Mouse (Mus musculus) heart, embryonic 12.5 days (tissue): ENCODE measurements around the gene Mpped2. TPM values are rescaled to one million over a fixed set of nuclear protein-coding genes. Genes with fewer than 3 reads are reported as not detected.

ENCODE experiments used
- ATAC-seq: fragments of 200-750 bp; cut with Nextera tagmentation; 2 replicates; pipeline ENCODE4 v1.8.0; 2017; ENCODE audit warnings: moderate TSS enrichment, moderate library complexity; ENCODE audit not compliant: insufficient number of reproducible peaks, low FRiP score
- H3K27ac ChIP-seq: fragments of 300-500 bp; sonication (generic); 2 replicates; pipeline ENCODE4 v1.5.1; 2016; ENCODE audit warnings: mild to moderate bottlenecking, moderate library complexity; ENCODE audit not compliant: poor library complexity, severe bottlenecking
- H3K27me3 ChIP-seq: fragments of 300-500 bp; sonication (generic); replicated peaks from 2 replicates; pipeline ENCODE4 v1.6.1; 2016; ENCODE audit warnings: mild to moderate bottlenecking, moderate library complexity
- H3K36me3 ChIP-seq: fragments of 300-500 bp; sonication (generic); 2 replicates; pipeline ENCODE4 v1.6.1; 2016; ENCODE audit warnings: mild to moderate bottlenecking, moderate library complexity
- H3K4me1 ChIP-seq: fragments of 300-500 bp; sonication (generic); replicated peaks from 2 replicates; pipeline ENCODE4 v1.6.1; 2016; ENCODE audit warnings: mild to moderate bottlenecking
- H3K4me2 ChIP-seq: fragments of 300-500 bp; sonication (generic); 2 replicates; pipeline ENCODE4 v1.6.1; 2016; ENCODE audit warnings: mild to moderate bottlenecking, moderate library complexity
- H3K4me3 ChIP-seq: fragments of 300-500 bp; sonication (generic); 2 replicates; pipeline ENCODE4 v1.5.1; 2016; ENCODE audit warnings: mild to moderate bottlenecking
- H3K9ac ChIP-seq: fragments of 300-500 bp; sonication (generic); 2 replicates; pipeline ENCODE4 v1.6.1; 2016; ENCODE audit warnings: mild to moderate bottlenecking, moderate library complexity
- H3K9me3 ChIP-seq: fragments of 300-500 bp; sonication (generic); replicated peaks from 2 replicates; pipeline ENCODE4 v1.6.1; 2016; ENCODE audit warnings: mild to moderate bottlenecking, moderate library complexity
- WGBS: fragments of 180-500 bp; shearing (Covaris S2); methylation state at CpG from one replicate; pipeline ENCODE4 v1.1.7; 2016; 5-methylcytosine and 5-hydroxymethylcytosine counted together
- polyA plus RNA-seq: library from polyadenylated mRNA; unstranded; fragments of >200 nt; fragmentation: Nextera tagmentation; extraction: Ambion mirVana; gene quantifications from 2 replicates; pipeline ENCODE4 v1.2.1, GENCODE M21; 2016

Mpped2 gene
- polyA plus RNA-seq, 1 experiment from 2014 or later, result 114 TPM

DNA sequence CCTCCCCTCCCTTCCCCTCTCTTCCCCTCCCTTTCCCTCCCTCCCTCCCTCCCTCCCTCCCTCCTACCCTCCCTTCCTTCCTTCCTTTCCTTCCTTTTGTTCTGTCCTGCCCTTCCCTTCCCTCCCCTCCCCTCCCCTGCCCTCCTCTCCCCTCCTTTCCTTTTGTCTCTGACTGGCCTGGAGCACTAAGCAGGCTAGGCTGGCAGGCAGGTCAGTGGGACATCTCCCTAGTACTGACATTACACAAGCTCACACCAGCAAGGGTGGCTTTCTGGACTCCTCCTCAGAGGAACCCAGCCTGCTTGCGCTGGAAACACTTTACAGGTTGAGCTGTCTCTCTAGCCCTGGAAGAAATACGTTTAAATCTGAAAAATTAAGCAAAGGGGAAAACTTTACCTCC, 139.5 kb downstream of the Mpped2 start:
- WGBS, result 73% methylated on average over 2 of the region's 2 CpGs
- ATAC-seq, result no peak

DNA sequence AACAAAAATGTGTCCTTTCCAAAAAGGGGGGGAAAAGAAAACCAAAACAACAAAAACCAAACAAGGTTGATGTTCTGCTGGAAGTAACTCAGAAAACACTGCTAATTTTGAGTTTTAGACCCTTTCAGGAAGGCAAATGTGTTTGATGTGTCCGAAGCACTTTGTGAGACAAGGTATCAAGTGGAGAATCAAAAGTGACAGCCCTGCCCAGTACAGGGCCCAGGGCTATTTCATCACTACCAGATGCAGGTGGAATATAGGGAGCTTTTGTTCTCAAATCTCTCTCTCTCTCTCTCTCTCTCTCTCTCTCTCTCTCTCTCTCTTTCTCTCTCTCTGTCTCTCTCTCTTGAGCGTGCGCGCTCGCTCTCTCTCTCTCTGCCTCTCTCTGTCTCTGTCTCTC, 140.1 kb downstream of the Mpped2 start:
- WGBS, result 88% methylated on average over 5 of the region's 5 CpGs
- peaks cover 50% of the 10 kb centered on the region for H3K4me1 ChIP-seq
- H3K9me3 ChIP-seq, result no peaks in the 10 kb centered on the region
- H3K27ac ChIP-seq, result no peak overlapping the region
- no peak overlapping the region for H3K9ac ChIP-seq
- no peak for ATAC-seq
- no peak overlapping the region for H3K4me2 ChIP-seq
- peaks cover 10% of the 10 kb centered on the region for H3K36me3 ChIP-seq
- H3K27me3 ChIP-seq, result no peaks in the 10 kb centered on the region
- no peak overlapping the region for H3K4me3 ChIP-seq

More for the DNA sequence above, 139.5 kb downstream of the Mpped2 start:
- Histone ChIP-seq H3K27me3 (no peaks in the 10 kb centered on the region), H3K27ac (no peak overlapping the region), H3K9me3 (no peaks in the 10 kb centered on the region), H3K9ac (no peak overlapping the region), H3K4me3 (no peak overlapping the region), H3K36me3 (peaks cover 10% of the 10 kb centered on the region), H3K4me1 (peaks cover 49% of the 10 kb centered on the region), H3K4me2 (no peak overlapping the region)

- Histone ChIP-seq H3K9me3 (no peaks in the 10 kb centered on the region), H3K4me2 (no peak overlapping the region), H3K36me3 (peaks cover 16% of the 10 kb centered on the region), H3K9ac (no peak overlapping the region), H3K4me1 (peaks cover 46% of the 10 kb centered on the region), H3K27ac (no peak overlapping the region), H3K4me3 (no peak overlapping the region), H3K27me3 (no peaks in the 10 kb centered on the region)
- no peak for ATAC-seq
- 82% methylated on average over 8 of the region's 8 CpGs for WGBS
Measured at GRCm38 (mm10) chr2:106835321-106835720, 142.3 kb downstream of the Mpped2 start.

DNA sequence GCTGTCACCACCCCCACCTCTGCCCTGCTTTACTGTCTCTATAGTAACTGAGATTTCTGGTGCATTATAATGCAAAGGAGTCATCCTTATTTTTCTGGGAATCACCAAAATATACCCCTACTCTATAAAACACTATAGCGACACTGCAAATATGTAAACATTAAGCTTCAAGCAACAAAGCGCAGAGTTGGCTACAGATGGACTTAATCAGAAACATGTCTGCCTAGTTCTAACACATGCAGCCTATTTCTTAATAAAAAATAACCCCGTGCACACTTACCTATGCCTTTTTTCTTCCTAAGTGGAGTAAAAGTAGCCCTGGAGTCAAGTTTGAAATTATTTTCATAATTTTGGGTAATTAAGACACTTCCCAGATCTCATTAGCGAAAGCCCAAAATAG, 144.2 kb downstream of the Mpped2 start:
- Histone ChIP-seq H3K27ac (no peak overlapping the region), H3K9ac (no peak overlapping the region), H3K36me3 (peaks cover 16% of the 10 kb centered on the region), H3K4me3 (no peak overlapping the region), H3K27me3 (no peaks in the 10 kb centered on the region), H3K9me3 (no peaks in the 10 kb centered on the region), H3K4me1 (peaks cover 48% of the 10 kb centered on the region), H3K4me2 (no peak overlapping the region)
- 87% methylated on average over 4 of the region's 4 CpGs for WGBS
- ATAC-seq, result no peak

GRCm38 (mm10) chr2:106844147-106844546, 151.1 kb downstream of the Mpped2 start:
- peaks cover 60% of the 10 kb centered on the region for H3K4me1 ChIP-seq
- no peaks in the 10 kb centered on the region for H3K27me3 ChIP-seq
- no peak overlapping the region for H3K4me3 ChIP-seq
- H3K9ac ChIP-seq, result 0 out of 2 replicates have a peak overlapping the region, but pooled peaks have one; percentile 3
- peak; percentile 44; the same call in 1 of the 2 replicates for ATAC-seq
- 52% methylated on average over 9 of the region's 9 CpGs for WGBS
- H3K27ac ChIP-seq, result peak overlapping the region; percentile 80
- H3K4me2 ChIP-seq, result peak overlapping the region; percentile 43
- H3K9me3 ChIP-seq, result no peaks in the 10 kb centered on the region
- H3K36me3 ChIP-seq, result 0 out of 2 replicates have a peak, but pooled peaks cover 7% of the 10 kb centered on the region

DNA sequence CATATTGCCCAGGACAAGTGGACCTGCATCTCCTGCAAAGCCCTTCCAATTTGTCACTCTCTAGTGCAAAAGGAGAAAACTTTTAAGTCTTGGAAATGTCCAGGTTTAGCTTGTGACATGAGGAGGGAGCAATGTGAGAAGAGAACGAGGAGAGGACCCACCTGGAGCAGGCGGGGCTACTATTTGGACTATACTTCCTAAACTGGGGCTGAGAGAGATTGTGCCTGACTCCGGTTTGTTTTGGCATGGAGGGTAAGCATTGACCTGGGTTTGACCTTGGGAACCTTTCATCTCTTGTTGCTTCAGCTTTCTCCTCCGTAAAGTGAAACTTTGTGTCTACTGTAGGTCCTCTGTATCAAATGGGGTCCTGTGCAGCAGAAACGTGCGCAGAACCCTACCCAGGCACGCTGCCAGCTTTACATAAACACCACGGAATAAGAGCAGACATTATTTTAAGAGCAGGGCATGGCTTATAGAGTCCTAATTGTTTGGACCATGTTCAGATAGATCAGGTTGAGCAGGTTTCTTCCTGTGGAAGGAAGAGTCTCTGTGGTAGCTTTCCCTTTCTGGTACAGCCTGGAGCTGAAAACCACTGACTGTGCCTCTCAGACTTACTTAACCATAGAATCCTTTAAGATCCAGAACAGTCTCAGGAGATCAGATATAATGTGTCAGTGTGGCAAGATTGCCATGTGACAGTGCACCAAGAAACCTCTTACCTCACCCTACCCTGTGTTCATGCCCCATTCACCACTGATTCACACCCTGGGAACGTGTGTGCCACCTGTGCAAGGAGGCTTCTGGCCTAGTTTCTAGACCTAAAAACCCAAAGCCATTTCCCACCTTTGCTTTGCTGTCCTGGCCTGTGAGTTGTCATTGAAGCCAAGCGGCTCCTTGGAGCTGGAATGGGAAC, 152.0 kb downstream of the Mpped2 start:
- H3K9me3 ChIP-seq, result no peaks in the 10 kb centered on the region
- no peak overlapping the region for H3K4me3 ChIP-seq
- 0 out of 2 replicates have a peak, but pooled peaks cover 3% of the 10 kb centered on the region for H3K36me3 ChIP-seq
- 41% methylated on average over 10 of the region's 10 CpGs for WGBS
- H3K4me2 ChIP-seq, result peak overlapping the region; percentile 43
- ATAC-seq, result 0 out of 2 replicates have a peak, but pooled peaks have one; percentile 24
- 0 out of 2 replicates have a peak overlapping the region, but pooled peaks have one; percentile 35 for H3K9ac ChIP-seq
- H3K27ac ChIP-seq, result peak overlapping the region; percentile 80
- H3K27me3 ChIP-seq, result no peaks in the 10 kb centered on the region
- H3K4me1 ChIP-seq, result peaks cover 51% of the 10 kb centered on the region

DNA sequence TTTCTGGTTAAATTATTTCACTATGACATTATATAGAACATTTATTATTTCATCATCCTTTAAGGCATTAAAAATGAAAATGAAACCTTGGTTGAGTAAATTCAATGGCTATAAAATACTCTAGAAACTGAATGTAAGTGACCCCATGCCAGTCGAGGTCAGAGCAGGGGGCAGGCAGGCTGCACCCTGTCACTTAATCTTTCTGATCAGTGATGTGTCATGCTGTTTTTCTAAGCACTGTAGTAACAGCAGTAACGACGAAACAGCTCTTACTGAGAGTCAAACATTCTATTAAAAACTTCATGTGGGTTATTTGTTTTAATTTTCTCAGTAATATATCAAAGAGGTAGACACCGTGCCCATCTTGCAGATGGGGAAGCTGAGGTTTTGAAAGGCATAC, 153.4 kb downstream of the Mpped2 start:
- H3K27me3 ChIP-seq, result no peaks in the 10 kb centered on the region
- 39% methylated on average over 4 of the region's 4 CpGs for WGBS
- peak overlapping the region; percentile 48 for H3K27ac ChIP-seq
- no peak overlapping the region for H3K4me2 ChIP-seq
- no peak overlapping the region for H3K9ac ChIP-seq
- ATAC-seq, result no peak
- H3K4me3 ChIP-seq, result no peak overlapping the region
- no peaks in the 10 kb centered on the region for H3K9me3 ChIP-seq
- peaks cover 43% of the 10 kb centered on the region for H3K4me1 ChIP-seq
- H3K36me3 ChIP-seq, result 0 out of 2 replicates have a peak, but pooled peaks cover 3% of the 10 kb centered on the region

DNA sequence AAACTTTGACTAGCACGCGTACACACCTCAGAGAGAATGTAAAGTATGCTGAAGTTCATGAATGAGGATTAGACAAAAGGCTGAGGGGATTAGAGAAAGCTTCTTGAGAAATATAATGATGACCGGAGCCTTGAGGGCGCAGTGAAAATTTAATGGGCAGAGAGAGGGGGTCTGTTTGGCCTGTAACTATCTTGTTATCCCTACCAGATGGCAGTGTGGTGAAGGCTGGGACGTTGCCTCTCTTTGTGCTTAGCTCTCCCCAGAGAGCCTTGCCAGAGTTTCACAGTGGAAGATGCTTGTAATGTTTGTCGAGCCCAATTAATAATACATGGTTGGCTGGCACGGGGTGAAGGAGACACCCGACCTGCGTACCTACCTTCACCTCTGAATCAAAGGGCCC, 156.3 kb downstream of the Mpped2 start:
- ATAC-seq, result no peak
- WGBS, result 84% methylated on average over 9 of the region's 9 CpGs
- no peaks in the 10 kb centered on the region for H3K9me3 ChIP-seq
- no peak overlapping the region for H3K27ac ChIP-seq
- no peaks in the 10 kb centered on the region for H3K27me3 ChIP-seq
- H3K4me1 ChIP-seq, result peaks cover 57% of the 10 kb centered on the region
- 0 out of 2 replicates have a peak, but pooled peaks cover 3% of the 10 kb centered on the region for H3K36me3 ChIP-seq
- H3K4me2 ChIP-seq, result no peak overlapping the region
- no peak overlapping the region for H3K9ac ChIP-seq
- H3K4me3 ChIP-seq, result no peak overlapping the region

GRCm38 (mm10) chr2:106851515-106851914, 158.4 kb downstream of the Mpped2 start:
- peaks cover 62% of the 10 kb centered on the region for H3K4me1 ChIP-seq

GRCm38 (mm10) chr2:106854213-106854612, 161.1 kb downstream of the Mpped2 start:
- no peak for ATAC-seq
- Histone ChIP-seq H3K4me2 (peak overlapping the region; percentile 37), H3K27me3 (no peaks in the 10 kb centered on the region), H3K9me3 (no peaks in the 10 kb centered on the region), H3K4me3 (no peak overlapping the region), H3K4me1 (peaks cover 78% of the 10 kb centered on the region), H3K27ac (peak overlapping the region; percentile 76), H3K36me3 (no peaks in the 10 kb centered on the region), H3K9ac (peak overlapping the region; percentile 23; the same call in 1 of the 2 replicates)
- WGBS, result 38% methylated on average over 4 of the region's 4 CpGs

More at GRCm38 (mm10) chr2:106851515-106851914, 158.4 kb downstream of the Mpped2 start:
- no peak overlapping the region for H3K4me3 ChIP-seq
- ATAC-seq, result no peak
- no peak overlapping the region for H3K9ac ChIP-seq
- no peak overlapping the region for H3K27ac ChIP-seq
- WGBS, result 81% methylated on average over 8 of the region's 8 CpGs
- no peak overlapping the region for H3K4me2 ChIP-seq
- H3K36me3 ChIP-seq, result 0 out of 2 replicates have a peak, but pooled peaks cover 3% of the 10 kb centered on the region
- no peaks in the 10 kb centered on the region for H3K27me3 ChIP-seq
- no peaks in the 10 kb centered on the region for H3K9me3 ChIP-seq

DNA sequence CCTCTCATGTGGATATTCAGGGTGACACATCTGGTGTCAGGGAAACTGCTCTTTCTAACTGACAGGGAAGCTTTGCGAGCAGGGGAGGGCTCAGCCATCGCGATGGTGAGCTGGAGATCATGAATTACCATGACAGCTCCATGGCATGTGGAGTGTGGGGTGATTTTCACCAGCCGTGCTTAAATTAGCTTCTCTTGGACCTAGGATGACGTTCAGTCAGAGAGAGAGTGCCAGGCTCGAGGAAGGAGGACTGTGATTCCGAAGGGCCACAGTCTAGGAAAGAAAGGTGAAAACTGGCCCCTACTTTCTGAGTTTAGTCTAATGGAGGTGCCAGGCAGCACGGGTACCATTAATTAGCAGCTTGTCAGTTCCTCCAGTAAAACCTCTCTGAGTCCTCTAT, 161.7 kb downstream of the Mpped2 start:
- Histone ChIP-seq H3K9ac (no peak overlapping the region), H3K36me3 (no peaks in the 10 kb centered on the region), H3K9me3 (no peaks in the 10 kb centered on the region), H3K4me1 (peaks cover 78% of the 10 kb centered on the region), H3K4me3 (no peak overlapping the region), H3K27ac (peak overlapping the region; percentile 76), H3K4me2 (peak overlapping the region; percentile 37), H3K27me3 (no peaks in the 10 kb centered on the region)
- 21% methylated on average over 8 of the region's 8 CpGs for WGBS
- ATAC-seq, result peak; percentile 41; the same call in 1 of the 2 replicates
